Mouse (Mus musculus): ENCODE results near the gene Dclk2. TPM values are rescaled to one million over a fixed set of nuclear protein-coding genes. Genes with fewer than 3 reads are reported as not detected.

The Dclk2 gene
- polyA plus RNA-seq, 1 experiment: 3.5 TPM

GRCm38 (mm10) chr3:86779704-86780103 lies 140.9 kb downstream of the Dclk2 start:
- DNase-seq: peak; percentile 38
- peaks cover 4% of the 10 kb centered on the region; the same call in 1 of the 2 replicates for H3K4me1 ChIP-seq (ENCODE audit: control insufficient read depth, insufficient read depth, low read length)
- WGBS: 59% methylated on average over 4 of the region's 4 CpGs
- H3K4me3 ChIP-seq (replicated peaks; ENCODE audit: extremely low read depth, low read depth, low read length): no peak overlapping the region
- no peak for TF ChIP-seq POLR2A (IDR thresholded peaks at IDR 0.05; ENCODE audit: borderline replicate concordance, extremely low read depth, low read depth, low read length)
- TF ChIP-seq CTCF (IDR thresholded peaks at IDR 0.05; ENCODE audit: insufficient read depth, low read length): peak; percentile 53

GRCm38 (mm10) chr3:86775444-86775828 lies 145.2 kb downstream of the Dclk2 start:
- no peak for TF ChIP-seq POLR2A (IDR thresholded peaks at IDR 0.05; ENCODE audit: borderline replicate concordance, extremely low read depth, low read depth, low read length)
- TF ChIP-seq CTCF (IDR thresholded peaks at IDR 0.05; ENCODE audit: insufficient read depth, low read length): no peak
- Histone ChIP-seq H3K4me1 (ENCODE audit: control insufficient read depth, insufficient read depth, low read length) (peaks cover 7% of the 10 kb centered on the region), H3K4me3 (replicated peaks; ENCODE audit: extremely low read depth, low read depth, low read length) (no peak overlapping the region)
- 81% methylated on average over 6 of the region's 6 CpGs for WGBS
- no peak for DNase-seq

- no peak for DNase-seq
- peaks cover 7% of the 10 kb centered on the region for H3K4me1 ChIP-seq (ENCODE audit: control insufficient read depth, insufficient read depth, low read length)
- 29% methylated on average over 14 of the region's 14 CpGs for WGBS
- no peak overlapping the region for H3K4me3 ChIP-seq (replicated peaks; ENCODE audit: extremely low read depth, low read depth, low read length)
- TF ChIP-seq POLR2A (IDR thresholded peaks at IDR 0.05; ENCODE audit: borderline replicate concordance, extremely low read depth, low read depth, low read length): no peak
- TF ChIP-seq CTCF (IDR thresholded peaks at IDR 0.05; ENCODE audit: insufficient read depth, low read length): no peak
Measured at GRCm38 (mm10) chr3:86774566-86775443, 145.8 kb downstream of the Dclk2 start.

- DNase-seq: no peak
- Histone ChIP-seq H3K4me3 (replicated peaks; ENCODE audit: extremely low read depth, low read depth, low read length) (no peak overlapping the region), H3K4me1 (ENCODE audit: control insufficient read depth, insufficient read depth, low read length) (no peaks in the 10 kb centered on the region)
- TF ChIP-seq CTCF (IDR thresholded peaks at IDR 0.05; ENCODE audit: insufficient read depth, low read length): no peak
- no peak for TF ChIP-seq POLR2A (IDR thresholded peaks at IDR 0.05; ENCODE audit: borderline replicate concordance, extremely low read depth, low read depth, low read length)
- WGBS: 80% methylated on average over 6 of the region's 6 CpGs
Measured at GRCm38 (mm10) chr3:86768969-86769368, 151.7 kb downstream of the Dclk2 start.

- no peak for TF ChIP-seq POLR2A (IDR thresholded peaks at IDR 0.05; ENCODE audit: borderline replicate concordance, extremely low read depth, low read depth, low read length)
- no peak for TF ChIP-seq CTCF (IDR thresholded peaks at IDR 0.05; ENCODE audit: insufficient read depth, low read length)
- 60% methylated on average over 8 of the region's 8 CpGs for WGBS
- no peak for DNase-seq
- Histone ChIP-seq H3K4me3 (replicated peaks; ENCODE audit: extremely low read depth, low read depth, low read length) (no peak overlapping the region), H3K4me1 (ENCODE audit: control insufficient read depth, insufficient read depth, low read length) (no peaks in the 10 kb centered on the region)
Measured at GRCm38 (mm10) chr3:86768553-86768952, 152.1 kb downstream of the Dclk2 start.

- 94% methylated on average over 4 of the region's 4 CpGs for WGBS
- TF ChIP-seq POLR2A (IDR thresholded peaks at IDR 0.05; ENCODE audit: borderline replicate concordance, extremely low read depth, low read depth, low read length): no peak
- TF ChIP-seq CTCF (IDR thresholded peaks at IDR 0.05; ENCODE audit: insufficient read depth, low read length): no peak
- DNase-seq: no peak
- Histone ChIP-seq H3K4me3 (replicated peaks; ENCODE audit: extremely low read depth, low read depth, low read length) (no peak overlapping the region), H3K4me1 (ENCODE audit: control insufficient read depth, insufficient read depth, low read length) (no peaks in the 10 kb centered on the region)
Measured at GRCm38 (mm10) chr3:86762456-86762855, 158.2 kb downstream of the Dclk2 start.

GRCm38 (mm10) chr3:86762036-86762415 lies 158.6 kb downstream of the Dclk2 start:
- WGBS: 93% methylated on average over 6 of the region's 6 CpGs
- H3K4me3 ChIP-seq (replicated peaks; ENCODE audit: extremely low read depth, low read depth, low read length): no peak overlapping the region
- no peaks in the 10 kb centered on the region for H3K4me1 ChIP-seq (ENCODE audit: control insufficient read depth, insufficient read depth, low read length)
- DNase-seq: no peak
- no peak for TF ChIP-seq POLR2A (IDR thresholded peaks at IDR 0.05; ENCODE audit: borderline replicate concordance, extremely low read depth, low read depth, low read length)
- no peak for TF ChIP-seq CTCF (IDR thresholded peaks at IDR 0.05; ENCODE audit: insufficient read depth, low read length)

- peak; percentile 31 for TF ChIP-seq CTCF (IDR thresholded peaks at IDR 0.05; ENCODE audit: insufficient read depth, low read length)
- TF ChIP-seq POLR2A (IDR thresholded peaks at IDR 0.05; ENCODE audit: borderline replicate concordance, extremely low read depth, low read depth, low read length): no peak
- DNase-seq: no peak
- WGBS: 70% methylated on average over 9 of the region's 9 CpGs
- no peak overlapping the region for H3K4me3 ChIP-seq (replicated peaks; ENCODE audit: extremely low read depth, low read depth, low read length)
- H3K4me1 ChIP-seq (ENCODE audit: control insufficient read depth, insufficient read depth, low read length): no peaks in the 10 kb centered on the region
Measured at GRCm38 (mm10) chr3:86761095-86762035, 159.3 kb downstream of the Dclk2 start.

GRCm38 (mm10) chr3:86760474-86760873 lies 160.2 kb downstream of the Dclk2 start:
- WGBS: 92% methylated on average over 7 of the region's 7 CpGs
- TF ChIP-seq POLR2A (IDR thresholded peaks at IDR 0.05; ENCODE audit: borderline replicate concordance, extremely low read depth, low read depth, low read length) (no peak), CTCF (IDR thresholded peaks at IDR 0.05; ENCODE audit: insufficient read depth, low read length) (no peak)
- Histone ChIP-seq H3K4me3 (replicated peaks; ENCODE audit: extremely low read depth, low read depth, low read length) (no peak overlapping the region), H3K4me1 (ENCODE audit: control insufficient read depth, insufficient read depth, low read length) (no peaks in the 10 kb centered on the region)
- no peak for DNase-seq
